Mouse (Mus musculus) MEL (cell line): ENCODE results near the gene Kif5c. TPM values are rescaled to one million over a fixed set of nuclear protein-coding genes. Genes with fewer than 3 reads are reported as not detected.

Experiments used
- DNase-seq: peaks from one replicate; pipeline ENCODE4 v3.0.0; 2011; ENCODE audit warnings: low read depth, low spot score
- H3K27ac ChIP-seq: 2 replicates; pipeline ENCODE4 v1.5.1; 2012; ENCODE audit warnings: low read depth, mild to moderate bottlenecking, control low read depth, low read length, moderate library complexity; ENCODE audit not compliant: control insufficient read depth
- H3K27me3 ChIP-seq, 2 experiments: fragments of 150-350 bp in 1 of 2; sonication (generic) in 1 of 2; 2 replicates each; pipeline ENCODE4 v1.6.1; 2012; ENCODE audit warnings: low read length in 2 of 2, mild to moderate bottlenecking in 2 of 2, improper control_type of control experiment in 1 of 2, moderate library complexity in 1 of 2; ENCODE audit not compliant: insufficient read depth in 2 of 2, control insufficient read depth in 1 of 2
- H3K36me3 ChIP-seq, 2 experiments: 2 replicates each; pipeline ENCODE4 v1.6.1; 2012 to 2014; ENCODE audit warnings: low read length in 2 of 2, improper control_type of control experiment in 1 of 2, inconsistent platforms in 1 of 2, mild to moderate bottlenecking in 1 of 2; ENCODE audit not compliant: insufficient read depth in 2 of 2, control insufficient read depth in 1 of 2
- H3K4me1 ChIP-seq, 2 experiments: fragments of 150-350 bp in 1 of 2; sonication (generic) in 1 of 2; 2 replicates each; pipeline ENCODE4 v1.6.1; 2012; ENCODE audit warnings: low read length in 2 of 2, improper control_type of control experiment in 1 of 2, mild to moderate bottlenecking in 1 of 2; ENCODE audit not compliant: insufficient read depth in 2 of 2, control insufficient read depth in 1 of 2
- H3K4me3 ChIP-seq, 2 experiments: fragments of 150-350 bp in 1 of 2; sonication (generic) in 1 of 2; 2 replicates each; pipeline ENCODE4 v1.5.1; 2012; ENCODE audit warnings: low read depth in 2 of 2, low read length in 2 of 2, mild to moderate bottlenecking in 2 of 2, moderate library complexity in 2 of 2, control low read depth in 1 of 2, improper control_type of control experiment in 1 of 2; ENCODE audit not compliant: control insufficient read depth in 1 of 2, insufficient read depth in 1 of 2
- H3K79me2 ChIP-seq: 2 replicates; pipeline ENCODE4 v1.6.1; 2012; ENCODE audit warnings: mild to moderate bottlenecking, low read length, moderate library complexity; ENCODE audit not compliant: control insufficient read depth, poor library complexity, insufficient read depth
- H3K9ac ChIP-seq: 2 replicates; pipeline ENCODE4 v1.6.1; 2012; ENCODE audit warnings: low read depth, mild to moderate bottlenecking, control low read depth, low read length, moderate library complexity; ENCODE audit not compliant: control insufficient read depth, poor library complexity, severe bottlenecking
- H3K9me3 ChIP-seq: fragments of 150-350 bp; sonication (generic); replicated peaks from 2 replicates; pipeline ENCODE4 v1.6.1; 2012; ENCODE audit warnings: mild to moderate bottlenecking, low read length, improper control_type of control experiment, moderate library complexity; ENCODE audit not compliant: insufficient read depth
- CHD1 ChIP-seq: IDR thresholded peaks from 2 replicates; pipeline ENCODE4 v1.6.1; 2012; ENCODE audit warnings: low read depth, mild to moderate bottlenecking, inconsistent platforms, low read length, improper control_type of control experiment
- E2F4 ChIP-seq: IDR thresholded peaks from 2 replicates; pipeline ENCODE4 v1.6.1; 2011; ENCODE audit warnings: low read depth, low read length, improper control_type of control experiment, borderline replicate concordance
- ELF1 ChIP-seq: IDR thresholded peaks from 2 replicates; pipeline ENCODE4 v1.6.1; 2014; ENCODE audit warnings: low read depth, mild to moderate bottlenecking, inconsistent platforms, low read length, improper control_type of control experiment, moderate library complexity
- ETS1 ChIP-seq: IDR thresholded peaks from 2 replicates; pipeline ENCODE4 v1.6.1; 2012; ENCODE audit warnings: low read depth, mild to moderate bottlenecking, inconsistent platforms, low read length, improper control_type of control experiment, moderate library complexity
- GATA1 ChIP-seq: IDR thresholded peaks from 2 replicates; pipeline ENCODE4 v1.6.1; 2011; ENCODE audit warnings: low read depth, low read length, improper control_type of control experiment
- HCFC1 ChIP-seq: IDR thresholded peaks from 2 replicates; pipeline ENCODE4 v1.6.1; 2012; ENCODE audit warnings: low read depth, mild to moderate bottlenecking, inconsistent platforms, low read length, improper control_type of control experiment, moderate library complexity
- JUND ChIP-seq: IDR thresholded peaks from 2 replicates; pipeline ENCODE4 v1.6.1; 2011; ENCODE audit warnings: low read depth, mild to moderate bottlenecking, improper control_type of control experiment, low read length
- KAT2A ChIP-seq: conservative IDR thresholded peaks from 2 replicates; pipeline ENCODE4 v1.6.1; 2012; ENCODE audit warnings: low read depth, low read length, improper control_type of control experiment, inconsistent platforms
- MAX ChIP-seq: IDR thresholded peaks from 2 replicates; pipeline ENCODE4 v1.6.1; 2011; ENCODE audit warnings: low read length, improper control_type of control experiment
- MAZ ChIP-seq: IDR thresholded peaks from 2 replicates; pipeline ENCODE4 v1.6.1; 2012; ENCODE audit warnings: low read depth, mild to moderate bottlenecking, inconsistent platforms, low read length, improper control_type of control experiment
- MYB ChIP-seq: IDR thresholded peaks from 2 replicates; pipeline ENCODE4 v1.6.1; 2011; ENCODE audit warnings: mild to moderate bottlenecking, low read depth, low read length, improper control_type of control experiment
- MYC ChIP-seq: IDR thresholded peaks from 2 replicates; pipeline ENCODE4 v1.6.1; 2011; ENCODE audit warnings: low read depth, mild to moderate bottlenecking, low read length, improper control_type of control experiment, moderate library complexity
- NELFE ChIP-seq: IDR thresholded peaks from 2 replicates; pipeline ENCODE4 v1.6.1; 2011; ENCODE audit warnings: low read depth, low read length, improper control_type of control experiment
- POLR2AphosphoS2 ChIP-seq: IDR thresholded peaks from 2 replicates; pipeline ENCODE4 v1.6.1; 2011; ENCODE audit warnings: low read length, improper control_type of control experiment
- RAD21 ChIP-seq: IDR thresholded peaks from 2 replicates; pipeline ENCODE4 v1.6.1; 2011; ENCODE audit warnings: mild to moderate bottlenecking, low read depth, low read length, improper control_type of control experiment
- RCOR1 ChIP-seq: IDR thresholded peaks from 2 replicates; pipeline ENCODE4 v1.6.1; 2012; ENCODE audit warnings: low read depth, mild to moderate bottlenecking, inconsistent platforms, low read length, improper control_type of control experiment
- SIN3A ChIP-seq: IDR thresholded peaks from 2 replicates; pipeline ENCODE4 v1.6.1; 2012; ENCODE audit warnings: low read length, improper control_type of control experiment, inconsistent platforms
- SMC3 ChIP-seq: IDR thresholded peaks from 2 replicates; pipeline ENCODE4 v1.6.1; 2011; ENCODE audit warnings: low read depth, low read length, improper control_type of control experiment
- TAL1 ChIP-seq: IDR thresholded peaks from 2 replicates; pipeline ENCODE4 v1.6.1; 2012; ENCODE audit warnings: mild to moderate bottlenecking, inconsistent platforms, low read length, moderate library complexity, mixed read lengths
- TBP ChIP-seq: IDR thresholded peaks from 2 replicates; pipeline ENCODE4 v1.8.0; 2011; ENCODE audit warnings: low read depth, low read length, improper control_type of control experiment
- USF1 ChIP-seq: IDR thresholded peaks from 2 replicates; pipeline ENCODE4 v1.6.1; 2014; ENCODE audit warnings: low read depth, mild to moderate bottlenecking, inconsistent platforms, low read length, improper control_type of control experiment, moderate library complexity
- USF2 ChIP-seq, 2 experiments: IDR thresholded peaks; 2 replicates each; pipeline ENCODE4 v1.6.1; 2011 to 2012; ENCODE audit warnings: improper control_type of control experiment in 2 of 2, low read length in 2 of 2, borderline replicate concordance in 1 of 2, inconsistent platforms in 1 of 2, low read depth in 1 of 2, mild to moderate bottlenecking in 1 of 2; ENCODE audit not compliant: insufficient read depth in 1 of 2
- ZC3H11A ChIP-seq: IDR thresholded peaks from 2 replicates; pipeline ENCODE4 v1.6.1; 2012; ENCODE audit warnings: low read depth, mild to moderate bottlenecking, inconsistent platforms, low read length, improper control_type of control experiment
- ZKSCAN1 ChIP-seq: IDR thresholded peaks from 2 replicates; pipeline ENCODE4 v1.6.1; 2012; ENCODE audit warnings: low read depth, mild to moderate bottlenecking, inconsistent platforms, low read length, improper control_type of control experiment, moderate library complexity
- ZMIZ1 ChIP-seq: IDR thresholded peaks from 2 replicates; pipeline ENCODE4 v1.6.1; 2012; ENCODE audit warnings: low read depth, mild to moderate bottlenecking, inconsistent platforms, low read length, improper control_type of control experiment, moderate library complexity
- ZNF384 ChIP-seq: IDR thresholded peaks from 2 replicates; pipeline ENCODE4 v1.6.1; 2012; ENCODE audit warnings: low read depth, mild to moderate bottlenecking, inconsistent platforms, low read length, improper control_type of control experiment
- polyA plus RNA-seq, 2 experiments: library from polyadenylated mRNA; stranded (reverse) in 1 of 2; unstranded in 1 of 2; fragments of >175 nt in 1 of 2; fragments of >200 nt in 1 of 2; gene quantifications; 2 replicates each; pipeline versions ENCODE4 v1.2.1 to v1.2.4; 2012; ENCODE audit warnings: low replicate concordance in 2 of 2, low read depth in 1 of 2; ENCODE audit not compliant: insufficient read length in 2 of 2, insufficient read depth in 1 of 2, missing spikeins in 1 of 2
- total RNA-seq: library from RNA; depleted of rRNA; stranded (reverse); fragments of 300-350 nt; gene quantifications from 2 replicates; pipeline ENCODE4 v1.2.3, GENCODE M21; 2012

The Kif5c gene
- total and polyA plus RNA-seq, 3 experiments, result 0.26 to 0.39 TPM; not detected in 1

- no peaks in the 10 kb centered on the region for H3K27me3 ChIP-seq
- TF ChIP-seq ZNF384 (no peak), MYC (no peak), CHD1 (no peak), TBP (no peak), RAD21 (no peak), TAL1 (no peak), GATA1 (no peak), ZC3H11A (no peak), RCOR1 (no peak), POLR2AphosphoS2 (no peak), HCFC1 (no peak), MYB (no peak), ZKSCAN1 (no peak)
- H3K4me1 ChIP-seq, result no peaks in the 10 kb centered on the region
- H3K36me3 ChIP-seq, result no peaks in the 10 kb centered on the region
- H3K9ac ChIP-seq, result no peak overlapping the region
- H3K9me3 ChIP-seq, result no peaks in the 10 kb centered on the region
- no peaks in the 10 kb centered on the region for H3K79me2 ChIP-seq
- H3K4me3 ChIP-seq, result no peak overlapping the region
- no peak for DNase-seq
- H3K27ac ChIP-seq, result no peak overlapping the region
Measured at GRCm38 (mm10) chr2:49656988-49657387, 37.9 kb downstream of the Kif5c start.

DNA sequence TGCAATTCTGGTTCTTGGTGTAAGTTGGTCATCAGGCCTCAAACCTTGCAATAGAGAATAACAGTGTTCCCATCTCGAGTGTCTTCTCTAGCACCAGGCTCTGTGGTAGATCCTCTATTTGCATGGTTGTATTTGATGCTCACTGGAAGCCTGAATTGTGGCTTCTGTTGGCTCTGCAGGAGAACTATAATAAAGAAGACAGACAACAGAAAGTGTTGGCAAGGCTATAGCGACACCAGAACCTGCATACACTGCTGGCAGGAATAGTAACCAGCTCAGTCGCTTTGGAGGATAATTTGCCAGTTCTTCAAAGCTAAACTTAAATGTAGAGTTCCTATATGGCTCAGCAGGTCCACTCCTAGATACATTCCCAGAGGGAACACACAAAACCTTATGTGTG, 38.6 kb downstream of the Kif5c start:
- no peaks in the 10 kb centered on the region for H3K9me3 ChIP-seq
- no peak for DNase-seq
- H3K4me3 ChIP-seq, result no peak overlapping the region
- no peak overlapping the region for H3K27ac ChIP-seq
- TF ChIP-seq SIN3A (no peak), RCOR1 (no peak), NELFE (no peak), SMC3 (no peak), ELF1 (no peak), JUND (no peak), KAT2A (no peak), TBP (no peak), ETS1 (no peak), ZMIZ1 (no peak), E2F4 (no peak), USF1 (no peak), CHD1 (no peak), USF2 (IDR thresholded peaks at IDR 0.05; ENCODE audit: borderline replicate concordance in 1 of 2, insufficient read depth in 1 of 2, low read depth in 1 of 2, low read length in 2 of 2) (no peak), MAX (no peak), MYB (no peak), MAZ (no peak), POLR2AphosphoS2 (no peak), RAD21 (no peak)
- TF ChIP-seq, all 39 proteins: peak for 0
- Histone ChIP-seq H3K4me1 (no peaks in the 10 kb centered on the region), H3K27me3 (no peaks in the 10 kb centered on the region), H3K36me3 (no peaks in the 10 kb centered on the region), H3K79me2 (no peaks in the 10 kb centered on the region), H3K9ac (no peak overlapping the region)
